In the genomic region with DNA sequence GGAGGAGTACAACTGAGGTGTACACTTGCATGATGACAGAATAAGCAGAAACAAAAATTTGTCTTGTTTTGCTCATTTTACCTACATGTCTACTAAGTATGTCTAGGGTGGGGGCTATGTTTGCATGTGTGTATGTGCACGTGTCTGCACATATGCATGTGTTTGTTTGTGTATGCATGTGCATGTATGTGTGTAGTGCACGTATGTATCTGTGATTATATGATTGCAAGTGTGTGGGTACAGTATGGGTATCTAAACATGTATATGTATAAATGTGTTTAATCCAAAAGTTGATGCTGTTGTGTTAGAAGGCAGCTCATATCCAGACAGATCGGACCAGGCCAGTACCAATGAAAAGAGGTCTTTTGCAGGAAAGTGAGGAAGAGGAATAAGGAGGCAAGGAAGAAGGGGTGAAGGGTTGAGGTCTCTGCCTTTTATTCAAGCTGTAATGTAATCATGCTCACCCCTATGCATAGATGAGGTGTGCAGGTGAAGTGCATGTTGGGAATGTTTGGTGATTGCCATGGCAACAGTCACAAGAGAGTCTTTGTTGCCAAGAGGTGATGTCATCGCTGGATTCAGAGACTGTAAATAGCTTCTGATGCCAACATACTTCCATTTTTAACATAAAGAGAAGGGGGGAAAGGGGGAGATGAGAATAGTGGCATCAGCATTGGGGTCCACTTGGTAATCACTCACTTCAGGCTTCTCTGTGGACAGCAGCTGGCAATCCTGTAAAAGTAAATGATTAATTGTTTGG, we compare ENCODE assay signal across 12 mouse cellular contexts.
DNase-seq lines count a peak whose midpoint lies in the region; ATAC-seq lines count a peak whose summit lies in the region.
"Had no signal": no experiment of that assay in that cellular context is flagged by ENCODE, and none has a peak within 500 bp of the region (broad histone marks: within the 10 kb centered on the region; RNA-seq: fewer than 3 reads in every experiment).

No protein-coding gene starts in this region.

- no peak overlapping the region for H3K4me3 ChIP-seq in heart, embryonic 12.5 days
- H3K4me3 ChIP-seq in midbrain, embryonic 13.5 days (replicated peaks): no peak overlapping the region

- no peaks in the 10 kb centered on the region for H3K9me3 ChIP-seq in heart, embryonic 12.5 days (replicated peaks)
- no peaks in the 10 kb centered on the region for H3K9me3 ChIP-seq in midbrain, embryonic 13.5 days

- H3K4me2 ChIP-seq in heart, embryonic 12.5 days: no peak overlapping the region
- H3K4me2 ChIP-seq in midbrain, embryonic 13.5 days (replicated peaks): no peak overlapping the region

- no peak for DNase-seq in heart, adult 9 months (ENCODE audit: low spot score in 2 of 2)
- peak; percentile 4 for DNase-seq in right cerebral cortex, adult 18-20 months
- no peak for DNase-seq in right cerebral cortex, postnatal 25 days
- no peak for DNase-seq in urinary bladder, postnatal 25 days (ENCODE audit: low spot score)
- DNase-seq: adrenal gland, postnatal 10 days; heart, postnatal 36 days had no signal

- H3K27me3 ChIP-seq in heart, embryonic 12.5 days (replicated peaks): no peaks in the 10 kb centered on the region
- no peaks in the 10 kb centered on the region for H3K27me3 ChIP-seq in midbrain, embryonic 13.5 days
- H3K27me3 ChIP-seq: CH12.LX had no signal

- ATAC-seq in heart, embryonic 12.5 days (ENCODE audit: insufficient number of reproducible peaks, low FRiP score): peak; percentile 53; the same call in 1 of the 2 replicates
- ATAC-seq in midbrain, embryonic 13.5 days: peak; percentile 79
- no peak for ATAC-seq in cerebellum, adult (ENCODE audit: insufficient number of reproducible peaks, low FRiP score, low TSS enrichment)
- no peak for ATAC-seq in erythroblast, adult 5-6 weeks (replicated peaks; ENCODE audit: low FRiP score, poor library complexity, severe bottlenecking)

- H3K9ac ChIP-seq in heart, embryonic 12.5 days: no peak overlapping the region
- no peak overlapping the region for H3K9ac ChIP-seq in midbrain, embryonic 13.5 days (replicated peaks)

- H3K27ac ChIP-seq in heart, embryonic 12.5 days (ENCODE audit: poor library complexity, severe bottlenecking): no peak overlapping the region
- H3K27ac ChIP-seq in midbrain, embryonic 13.5 days: no peak overlapping the region
- H3K27ac ChIP-seq: macrophage had no signal

- peaks cover 9% of the 10 kb centered on the region; the same call in 1 of the 2 replicates for H3K4me1 ChIP-seq in heart, embryonic 12.5 days (replicated peaks)
- no peaks in the 10 kb centered on the region for H3K4me1 ChIP-seq in midbrain, embryonic 13.5 days (replicated peaks)

- H3K36me3 ChIP-seq in heart, embryonic 12.5 days: no peaks in the 10 kb centered on the region
- H3K36me3 ChIP-seq in midbrain, embryonic 13.5 days: no peaks in the 10 kb centered on the region

- 73% methylated on average over 4 of the region's 4 CpGs for WGBS in heart, embryonic 12.5 days
- 83% methylated on average over 4 of the region's 4 CpGs for WGBS in midbrain, embryonic 13.5 days

Comparison
In these comparisons a context has a peak if more than half of its experiments do, and no peak if none do; other contexts are left out.
1. ATAC-seq: peak in heart, embryonic 12.5 days (single experiment) and midbrain, embryonic 13.5 days (single experiment); none in cerebellum, adult (single experiment) and erythroblast, adult 5-6 weeks (single experiment).